In genomic region chr5:103568034-103568433, GRCm38 (mm10) we compare ENCODE assay signal across 26 mouse cellular contexts.
"Had no signal": no experiment of that assay in that cellular context is flagged by ENCODE, and none has a peak within 500 bp of the region (broad histone marks: within the 10 kb centered on the region; RNA-seq: fewer than 3 reads in every experiment).

No protein-coding gene starts in this region.

- H3K36me3 ChIP-seq: midbrain, embryonic 15.5 days; neural tube, embryonic 15.5 days had no signal

- H3K27ac ChIP-seq: hindbrain, postnatal 0 days; layer of hippocampus, adult 2 months; left cerebral cortex, adult 2 months; limb, embryonic 12.5 days; limb, embryonic 15.5 days; liver, embryonic 14.5 days; macrophage; midbrain, embryonic 12.5 days; midbrain, embryonic 15.5 days; neural tube, embryonic 12.5 days; neural tube, embryonic 15.5 days; stomach, postnatal 0 days had no signal

- H3K27me3 ChIP-seq: limb, embryonic 12.5 days; limb, embryonic 15.5 days; midbrain, embryonic 12.5 days; midbrain, embryonic 15.5 days; neural tube, embryonic 12.5 days; neural tube, embryonic 15.5 days had no signal

- DNase-seq: layer of hippocampus, adult 9-11 months; layer of hippocampus, postnatal 36 days; left cerebral cortex, postnatal 4 days; liver, postnatal 0 days; lung, embryonic 14.5 days; right cerebral cortex, adult 18-20 months; right cerebral cortex, postnatal 14 days; right cerebral cortex, postnatal 4 days; thymus, adult 2 months; thymus, postnatal 14 days; thymus, postnatal 4 days had no signal

- H3K9ac ChIP-seq: limb, embryonic 12.5 days; limb, embryonic 15.5 days; liver, embryonic 14.5 days; liver, postnatal 0 days; lung, embryonic 14.5 days; midbrain, embryonic 12.5 days; midbrain, embryonic 15.5 days; neural tube, embryonic 12.5 days; neural tube, embryonic 15.5 days had no signal

- H3K4me2 ChIP-seq: limb, embryonic 12.5 days; limb, embryonic 15.5 days; liver, embryonic 11.5 days; lung, embryonic 14.5 days; midbrain, embryonic 12.5 days; midbrain, embryonic 15.5 days; neural tube, embryonic 12.5 days; neural tube, embryonic 15.5 days had no signal

- H3K9me3 ChIP-seq: limb, embryonic 12.5 days; limb, embryonic 15.5 days; midbrain, embryonic 12.5 days; midbrain, embryonic 15.5 days; neural tube, embryonic 12.5 days; neural tube, embryonic 15.5 days had no signal

- ATAC-seq: hindbrain, postnatal 0 days; inflammation-experienced regulatory T-cells, adult 6 months; liver, postnatal 0 days; lung, postnatal 0 days; midbrain, embryonic 15.5 days had no signal

- H3K4me1 ChIP-seq: limb, embryonic 12.5 days; midbrain, embryonic 12.5 days; midbrain, embryonic 15.5 days; neural tube, embryonic 12.5 days; neural tube, embryonic 15.5 days had no signal

- H3K4me3 ChIP-seq: layer of hippocampus, adult 2 months; left cerebral cortex, adult 2 months; limb, embryonic 12.5 days; limb, embryonic 15.5 days; midbrain, embryonic 12.5 days; midbrain, embryonic 15.5 days; neural tube, embryonic 12.5 days; neural tube, embryonic 15.5 days had no signal
